Mouse (Mus musculus): ENCODE measurements around the gene Epp13.

- TF ChIP-seq EP300 (IDR thresholded peaks at IDR 0.05; ENCODE audit: insufficient read depth, low read depth, low read length) (no peak), CTCF (IDR thresholded peaks at IDR 0.05; ENCODE audit: low read depth, low read length) (no peak), POLR2A (IDR thresholded peaks at IDR 0.05; ENCODE audit: insufficient read depth, low read length) (no peak)
Measured at GRCm38 (mm10) chr7:6262984-6263383, 10.5 kb downstream of the Epp13 start.
